Mouse (Mus musculus) heart, embryonic 11.5 days (tissue): ENCODE results near the gene Gm5089. TPM values are rescaled to one million over a fixed set of nuclear protein-coding genes. Genes with fewer than 3 reads are reported as not detected.

ENCODE experiments used
- ATAC-seq: fragments of 200-750 bp; cut with Nextera tagmentation; replicated peaks from 2 replicates; pipeline ENCODE4 v1.8.0; 2017; ENCODE audit warnings: moderate library complexity; ENCODE audit not compliant: insufficient number of reproducible peaks, low FRiP score, low TSS enrichment
- H3K27ac ChIP-seq: fragments of 300-500 bp; sonication (generic); 2 replicates; pipeline ENCODE4 v1.5.1; 2014; ENCODE audit warnings: mild to moderate bottlenecking, low read depth, low read length
- H3K27me3 ChIP-seq: fragments of 300-500 bp; sonication (generic); 2 replicates; pipeline ENCODE4 v1.6.1; 2014; ENCODE audit warnings: mild to moderate bottlenecking, low read length, mixed read lengths; ENCODE audit not compliant: control insufficient read depth, insufficient read depth
- H3K36me3 ChIP-seq: fragments of 300-500 bp; sonication (generic); 2 replicates; pipeline ENCODE4 v1.6.1; 2014; ENCODE audit warnings: mild to moderate bottlenecking, low read length, moderate library complexity, mixed read lengths; ENCODE audit not compliant: control insufficient read depth, insufficient read depth
- H3K4me1 ChIP-seq: fragments of 300-500 bp; sonication (generic); 2 replicates; pipeline ENCODE4 v1.6.1; 2014; ENCODE audit warnings: low read length; ENCODE audit not compliant: control insufficient read depth, insufficient read depth
- H3K4me2 ChIP-seq: fragments of 300-500 bp; sonication (generic); 2 replicates; pipeline ENCODE4 v1.6.1; 2014; ENCODE audit warnings: mild to moderate bottlenecking, moderate library complexity
- H3K4me3 ChIP-seq: fragments of 300-500 bp; sonication (generic); 2 replicates; pipeline ENCODE4 v1.5.1; 2014; ENCODE audit warnings: low read depth, low read length
- H3K9ac ChIP-seq: fragments of 300-500 bp; sonication (generic); 2 replicates; pipeline ENCODE4 v1.6.1; 2014; ENCODE audit warnings: mild to moderate bottlenecking, low read depth, low read length, moderate library complexity
- H3K9me3 ChIP-seq: fragments of 300-500 bp; sonication (generic); replicated peaks from 2 replicates; pipeline ENCODE4 v1.6.1; 2016; ENCODE audit warnings: low read length; ENCODE audit not compliant: control insufficient read depth
- WGBS: fragments of 180-500 bp; shearing (Covaris S2); extraction: QIAGEN DNeasy Blood & Tissue Kit; methylation state at CpG from one replicate; pipeline ENCODE4 v1.1.7; 2014; ENCODE audit not compliant: insufficient replicate concordance; 5-methylcytosine and 5-hydroxymethylcytosine counted together
- polyA plus RNA-seq: library from polyadenylated mRNA; unstranded; fragments of >200 nt; fragmentation: Nextera tagmentation; extraction: Ambion mirVana; gene quantifications from 2 replicates; pipeline ENCODE4 v1.2.1, GENCODE M21; 2014

The Gm5089 gene
- polyA plus RNA-seq, 1 experiment from 2014 or later = not detected

DNA sequence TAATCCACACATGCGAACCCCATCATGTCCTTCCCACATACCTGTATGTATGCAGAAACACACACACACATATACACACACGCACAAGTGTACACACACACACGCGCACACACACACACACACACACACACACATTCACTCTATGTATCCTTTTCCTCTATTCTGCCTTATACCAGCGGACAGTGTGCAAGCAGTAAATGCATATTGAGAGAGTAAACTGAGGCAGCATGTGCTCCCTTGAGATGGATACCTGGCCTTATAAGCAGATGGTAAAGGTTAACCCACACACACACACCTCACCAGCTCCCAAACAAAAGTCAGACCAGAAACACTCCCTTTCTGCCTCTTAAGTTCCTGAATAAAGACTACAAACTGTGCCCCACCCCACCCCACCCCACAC, 65.2 kb downstream of the Gm5089 start:
- Histone ChIP-seq H3K36me3 (no peaks in the 10 kb centered on the region), H3K4me2 (no peak overlapping the region), H3K9me3 (no peaks in the 10 kb centered on the region), H3K4me1 (no peaks in the 10 kb centered on the region), H3K4me3 (no peak overlapping the region), H3K27me3 (no peaks in the 10 kb centered on the region), H3K9ac (no peak overlapping the region), H3K27ac (no peak overlapping the region)
- 95% methylated on average over 5 of the region's 5 CpGs for WGBS
- ATAC-seq = no peak

GRCm38 (mm10) chr14:122385238-122385534, 65.7 kb downstream of the Gm5089 start:
- 76% methylated on average over 3 of the region's 3 CpGs for WGBS
- H3K27ac ChIP-seq = no peak overlapping the region
- H3K9ac ChIP-seq = no peak overlapping the region
- no peaks in the 10 kb centered on the region for H3K4me1 ChIP-seq
- no peaks in the 10 kb centered on the region for H3K36me3 ChIP-seq
- no peak overlapping the region for H3K4me3 ChIP-seq
- H3K9me3 ChIP-seq = no peaks in the 10 kb centered on the region
- H3K4me2 ChIP-seq = no peak overlapping the region
- H3K27me3 ChIP-seq = no peaks in the 10 kb centered on the region
- no peak for ATAC-seq

Other genes with a start within 250 kb of the Gm5089 start
- gene Zic5, start 14.6 kb upstream of the Gm5089 start, polyA plus RNA-seq = 0.16 TPM in 1 of 2 replicates, not detected in the other
- gene Zic2, start 24.3 kb upstream of the Gm5089 start, polyA plus RNA-seq = 0.07 TPM in 1 of 2 replicates, not detected in the other
- 0.10 TPM in 1 of 2 replicates, not detected in the other for gene Gm10837, start 39.5 kb upstream of the Gm5089 start, polyA plus RNA-seq
- gene Pcca, start 83.2 kb upstream of the Gm5089 start, polyA plus RNA-seq = 24.9 and 27.5 TPM in 2 replicates